Mouse (Mus musculus) lung, embryonic 14.5 days (tissue): ENCODE results near the gene Crygb. TPM values are rescaled to one million over a fixed set of nuclear protein-coding genes. Genes with fewer than 3 reads are reported as not detected.

Experiments
- ATAC-seq: fragments of 200-750 bp; cut with Nextera tagmentation; 2 replicates; pipeline ENCODE4 v1.8.0; 2017; ENCODE audit warnings: mild to moderate bottlenecking, moderate TSS enrichment, moderate library complexity; ENCODE audit not compliant: insufficient read depth
- DNase-seq: peaks from one replicate; pipeline ENCODE4 v3.0.0-alpha.2; 2015
- H3K27ac ChIP-seq: fragments of 300-500 bp; sonication (generic); 2 replicates; pipeline ENCODE4 v1.5.1; 2014; ENCODE audit warnings: low read depth, mild to moderate bottlenecking, moderate library complexity
- H3K27me3 ChIP-seq: fragments of 300-500 bp; sonication (generic); 2 replicates; pipeline ENCODE4 v1.6.1; 2014; ENCODE audit warnings: low read length, control low read depth; ENCODE audit not compliant: insufficient read depth
- H3K36me3 ChIP-seq: fragments of 300-500 bp; sonication (generic); 2 replicates; pipeline ENCODE4 v1.6.1; 2014; ENCODE audit warnings: control low read depth; ENCODE audit not compliant: insufficient read depth
- H3K4me1 ChIP-seq: fragments of 300-500 bp; sonication (generic); 2 replicates; pipeline ENCODE4 v1.6.1; 2014; ENCODE audit warnings: antibody characterized with exemption, control low read depth; ENCODE audit not compliant: insufficient read depth
- H3K4me2 ChIP-seq: fragments of 300-500 bp; sonication (generic); 2 replicates; pipeline ENCODE4 v1.6.1; 2014; ENCODE audit warnings: mild to moderate bottlenecking
- H3K4me3 ChIP-seq: fragments of 300-500 bp; sonication (generic); 2 replicates; pipeline ENCODE4 v1.5.1; 2014; ENCODE audit warnings: low read depth, low read length
- H3K9ac ChIP-seq: fragments of 300-500 bp; sonication (generic); 2 replicates; pipeline ENCODE4 v1.6.1; 2014
- H3K9me3 ChIP-seq: fragments of 300-500 bp; sonication (generic); 2 replicates; pipeline ENCODE4 v1.6.1; 2016; ENCODE audit warnings: low read depth, low read length, control low read depth
- CTCF ChIP-seq: IDR thresholded peaks from 2 replicates; pipeline ENCODE4 v1.5.1; 2016; ENCODE audit warnings: antibody characterized with exemption, low read depth
- WGBS: fragments of 180-500 bp; shearing (Covaris S2); extraction: QIAGEN DNeasy Blood & Tissue Kit; methylation state at CpG from one replicate; pipeline ENCODE4 v1.1.7; 2014; 5-methylcytosine and 5-hydroxymethylcytosine counted together
- polyA plus RNA-seq: library from polyadenylated mRNA; unstranded; fragments of >200 nt; fragmentation: Nextera tagmentation; extraction: Ambion mirVana; gene quantifications from 2 replicates; pipeline ENCODE4 v1.2.1, GENCODE M21; 2014

Gene Crygb
- polyA plus RNA-seq = not detected in 2 replicates

DNA sequence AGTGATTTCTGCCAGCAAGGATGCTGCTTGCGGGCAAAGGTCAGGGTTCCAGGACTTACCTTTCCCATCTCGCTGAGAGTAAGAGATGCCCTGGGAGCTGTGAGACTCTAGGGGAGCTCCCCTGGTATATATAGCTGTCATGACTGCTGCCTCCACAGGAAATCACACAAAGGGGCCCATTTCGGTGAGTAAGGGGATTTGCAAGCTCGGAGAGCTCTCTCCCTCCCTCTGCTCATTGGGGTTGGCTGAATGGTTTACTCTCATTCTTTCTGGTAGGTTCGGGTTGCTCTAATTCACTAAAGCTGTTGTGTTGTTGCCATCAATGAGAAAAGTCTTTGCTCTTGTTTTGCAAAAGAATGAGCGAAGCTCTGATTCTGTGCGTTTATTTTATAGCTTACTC is at the start of gene Crygb:
Gene Crygb (minus strand): TSS at position 101 of the 400 bp plus-strand sequence.
- no peak for DNase-seq
- H3K36me3 ChIP-seq = no peaks in the 10 kb centered on the region
- ATAC-seq = no peak
- no peaks in the 10 kb centered on the region for H3K27me3 ChIP-seq
- 41% methylated on average over 7 of the region's 7 CpGs for WGBS
- TF ChIP-seq CTCF = no peak
- H3K27ac ChIP-seq = no peak within 1 kb of the TSS
- no peak within 1 kb of the TSS for H3K4me2 ChIP-seq
- H3K4me1 ChIP-seq = no peaks in the 10 kb centered on the region
- H3K9ac ChIP-seq = no peak within 1 kb of the TSS
- H3K9me3 ChIP-seq = no peaks in the 10 kb centered on the region
- no peak within 1 kb of the TSS for H3K4me3 ChIP-seq

DNA sequence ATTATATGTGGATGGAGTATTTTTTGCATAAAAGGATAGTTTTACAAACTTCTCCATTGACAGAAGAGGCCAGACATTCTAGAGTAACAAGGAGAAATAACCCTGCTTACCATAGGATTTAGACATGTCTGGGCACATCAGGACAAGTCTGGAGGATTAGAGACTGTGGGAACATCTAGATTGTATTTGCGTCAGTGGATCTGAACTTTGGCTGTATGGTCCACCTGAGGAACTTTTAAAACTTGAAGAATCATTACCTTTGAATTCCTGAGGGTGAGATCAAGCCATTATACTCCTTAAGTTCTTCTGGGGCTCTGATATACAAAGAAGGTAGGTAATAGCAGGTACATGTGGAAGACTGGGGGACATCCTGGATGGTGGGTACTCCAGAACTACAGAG is 49.6 kb upstream of the Crygb start:
- no peak for TF ChIP-seq CTCF
- Histone ChIP-seq H3K9ac (no peak overlapping the region), H3K9me3 (no peaks in the 10 kb centered on the region), H3K27ac (no peak overlapping the region), H3K4me3 (no peak overlapping the region), H3K27me3 (no peaks in the 10 kb centered on the region), H3K4me2 (no peak overlapping the region), H3K36me3 (no peaks in the 10 kb centered on the region), H3K4me1 (no peaks in the 10 kb centered on the region)
- WGBS = 91% methylated on average over 1 of the region's 1 CpGs
- no peak for DNase-seq
- no peak for ATAC-seq

DNA sequence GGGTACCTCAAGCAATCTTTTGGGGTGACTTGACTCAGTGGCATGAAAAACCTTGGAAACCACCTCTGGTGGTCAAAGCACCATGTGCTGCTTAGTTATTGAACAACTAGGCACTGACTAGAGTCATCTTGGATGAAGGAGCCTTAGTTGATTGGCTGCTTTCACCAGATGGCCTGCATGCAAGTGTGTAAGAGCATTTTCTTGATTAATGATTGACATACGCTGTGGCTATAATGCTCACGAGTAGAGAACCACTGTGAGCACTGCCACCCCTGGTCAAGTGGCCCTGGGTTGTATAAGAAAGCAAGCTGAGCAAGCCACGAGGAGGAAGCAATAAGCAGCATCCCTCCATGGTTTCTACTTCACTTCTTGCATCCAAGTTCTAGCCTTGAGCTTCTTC is 48.1 kb upstream of the Crygb start:
- ATAC-seq (no peak), DNase-seq (no peak)
- H3K27me3 ChIP-seq = no peaks in the 10 kb centered on the region
- TF ChIP-seq CTCF = no peak
- WGBS = 63% methylated on average over 3 of the region's 3 CpGs
- H3K27ac ChIP-seq = no peak overlapping the region
- no peaks in the 10 kb centered on the region for H3K4me1 ChIP-seq
- no peaks in the 10 kb centered on the region for H3K9me3 ChIP-seq
- H3K4me3 ChIP-seq = no peak overlapping the region
- H3K4me2 ChIP-seq = no peak overlapping the region
- no peaks in the 10 kb centered on the region for H3K36me3 ChIP-seq
- no peak overlapping the region for H3K9ac ChIP-seq

DNA sequence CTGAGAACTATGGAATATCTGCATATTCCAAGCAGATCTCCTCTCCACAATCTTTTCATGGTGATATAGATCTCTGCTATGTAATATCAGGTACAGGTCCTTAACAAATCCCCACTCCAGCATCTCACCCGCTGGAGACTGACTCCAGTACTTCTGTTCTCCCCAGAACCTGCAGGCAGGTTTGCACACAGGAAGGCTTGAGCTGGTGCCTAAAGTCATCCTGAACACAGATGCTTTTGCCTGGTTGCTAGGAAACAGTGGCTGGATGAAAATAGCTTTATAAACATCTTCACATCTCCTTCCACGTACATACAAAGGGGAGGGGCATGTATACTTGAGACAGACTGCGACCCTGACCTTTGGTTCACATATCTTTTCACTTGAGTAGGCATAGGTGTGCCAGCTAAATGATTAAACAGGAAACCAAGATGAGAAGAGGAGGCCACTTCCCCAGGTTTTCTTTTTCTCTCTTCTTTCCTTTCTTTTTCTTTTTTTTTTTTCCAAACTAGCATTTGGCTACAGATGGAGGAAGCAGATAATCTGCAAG is 47.6 kb upstream of the Crygb start:
- Histone ChIP-seq H3K4me3 (no peak overlapping the region), H3K9ac (no peak overlapping the region), H3K4me2 (no peak overlapping the region), H3K4me1 (no peaks in the 10 kb centered on the region), H3K27me3 (no peaks in the 10 kb centered on the region), H3K9me3 (no peaks in the 10 kb centered on the region), H3K27ac (no peak overlapping the region), H3K36me3 (no peaks in the 10 kb centered on the region)
- no peak for ATAC-seq
- WGBS = 42% methylated on average over 3 of the region's 3 CpGs
- TF ChIP-seq CTCF = no peak
- DNase-seq = no peak

DNA sequence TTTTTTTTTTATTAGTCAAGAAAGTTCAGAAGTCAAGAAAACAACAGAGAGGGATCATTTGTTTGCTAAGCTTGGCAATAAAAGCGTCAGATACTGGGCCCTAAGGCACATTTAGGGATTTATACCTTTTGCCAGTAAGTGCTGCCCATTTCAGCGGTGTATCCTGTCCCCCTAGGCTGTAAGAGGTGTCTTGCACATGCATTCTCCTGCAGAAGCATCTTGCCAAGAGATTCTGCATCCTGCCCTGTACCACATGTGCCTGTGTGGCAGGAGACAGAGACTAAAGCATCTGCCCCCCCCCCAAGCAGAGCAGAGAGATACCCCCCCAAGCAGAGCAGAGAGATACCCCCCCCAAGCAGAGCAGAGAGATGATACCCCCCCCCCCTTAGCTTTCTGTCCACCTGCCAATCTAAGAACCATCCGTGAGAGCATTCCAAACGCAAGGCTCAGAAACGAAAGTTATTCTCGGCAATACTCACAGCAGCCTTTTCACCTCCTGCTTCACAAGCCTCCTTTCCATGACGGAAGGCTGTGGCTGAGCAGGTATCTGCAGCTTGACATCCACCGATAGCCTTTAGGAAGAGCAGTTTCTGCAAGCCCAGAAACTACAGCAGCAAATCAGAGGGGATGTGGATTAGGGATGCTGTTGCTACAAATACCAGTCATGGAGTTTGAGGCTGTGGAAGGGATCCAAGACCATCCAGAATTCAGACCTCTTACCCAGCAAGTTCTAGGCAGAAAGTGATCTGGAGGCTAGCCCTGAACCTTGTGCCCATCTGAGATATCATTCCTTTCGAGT is 40.7 kb upstream of the Crygb start, which contains the start of gene D630023F18Rik:
Gene D630023F18Rik (minus strand): TSS at position 641 of the 799 bp plus-strand sequence.
- Histone ChIP-seq H3K27me3 (no peaks in the 10 kb centered on the region), H3K4me3 (no peak within 1 kb of the TSS), H3K4me2 (peak within 1 kb of the TSS; percentile 39), H3K9ac (no peak within 1 kb of the TSS), H3K36me3 (no peaks in the 10 kb centered on the region), H3K4me1 (no peaks in the 10 kb centered on the region), H3K9me3 (no peaks in the 10 kb centered on the region), H3K27ac (no peak within 1 kb of the TSS)
- 15% methylated on average over 9 of the region's 9 CpGs for WGBS
- no peak for TF ChIP-seq CTCF
- ATAC-seq = no peak
- no peak for DNase-seq

DNA sequence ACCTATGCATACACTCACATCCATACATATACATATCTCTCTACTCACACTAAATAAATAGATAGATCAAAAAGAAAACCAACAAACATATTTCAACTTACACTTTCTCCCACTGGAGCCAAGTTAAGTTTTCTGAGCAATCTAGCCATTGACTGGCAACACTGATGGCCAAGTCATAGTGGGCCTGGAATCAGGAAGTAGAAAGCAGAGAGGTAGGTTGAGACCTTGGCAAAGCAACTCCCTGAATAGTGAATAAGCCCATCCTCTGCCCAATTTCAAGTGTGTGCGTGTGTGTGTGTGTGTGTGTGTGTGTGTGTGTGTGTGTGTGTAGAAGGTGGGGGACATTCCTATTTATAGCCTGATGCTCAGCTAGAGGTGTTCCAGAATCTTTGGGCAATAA is 37.4 kb upstream of the Crygb start, which contains the start of gene Gm28845:
Gene Gm28845 (minus strand): TSS at position 121 of the 400 bp plus-strand sequence.
- no peak within 1 kb of the TSS for H3K4me3 ChIP-seq
- H3K9ac ChIP-seq = no peak within 1 kb of the TSS
- ATAC-seq (no peak), DNase-seq (no peak)
- H3K4me2 ChIP-seq = no peak within 1 kb of the TSS
- no peaks in the 10 kb centered on the region for H3K27me3 ChIP-seq
- H3K9me3 ChIP-seq = no peaks in the 10 kb centered on the region
- TF ChIP-seq CTCF = no peak
- no peaks in the 10 kb centered on the region for H3K36me3 ChIP-seq
- 81% methylated on average over 1 of the region's 1 CpGs for WGBS
- H3K27ac ChIP-seq = no peak within 1 kb of the TSS
- H3K4me1 ChIP-seq = no peaks in the 10 kb centered on the region

DNA sequence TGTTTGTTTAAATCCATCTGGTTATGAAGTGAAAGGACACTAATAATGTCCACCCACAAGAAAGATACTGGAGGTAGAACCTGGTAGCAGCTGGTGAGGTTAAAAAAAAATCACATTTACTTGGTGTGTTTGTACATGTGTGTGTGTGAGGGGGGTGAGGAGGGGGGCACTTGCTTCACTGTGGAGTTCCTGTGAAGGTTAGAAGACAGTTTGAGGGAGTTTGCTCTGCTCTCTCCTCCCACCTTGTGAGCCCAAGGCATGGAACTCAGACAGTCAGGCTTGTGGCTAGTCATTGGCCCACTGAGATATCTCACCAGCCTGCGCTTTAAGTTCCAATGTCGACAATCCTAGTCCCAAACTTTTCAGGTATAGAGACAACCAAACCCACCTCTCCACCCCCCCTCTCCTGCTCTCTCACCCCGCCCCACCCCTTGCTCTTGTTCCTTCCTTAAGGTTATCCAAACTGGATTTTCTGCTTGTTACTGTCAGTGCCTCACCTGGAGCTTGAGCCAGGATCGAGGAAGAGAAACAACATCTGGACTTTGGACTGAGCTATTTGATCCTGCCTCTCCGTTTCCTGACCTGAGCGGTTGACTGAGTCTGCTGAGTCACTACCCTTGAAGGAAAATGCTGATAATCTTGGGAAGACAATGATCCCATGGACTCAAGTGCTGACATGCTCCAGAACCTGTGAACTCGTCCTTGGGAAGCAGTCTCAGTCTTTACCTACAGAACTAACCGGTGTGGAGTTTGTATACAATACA is 36.2 kb upstream of the Crygb start:
- H3K36me3 ChIP-seq = no peaks in the 10 kb centered on the region
- H3K4me2 ChIP-seq = no peak overlapping the region
- no peak overlapping the region for H3K4me3 ChIP-seq
- no peaks in the 10 kb centered on the region for H3K4me1 ChIP-seq
- ATAC-seq (no peak), DNase-seq (no peak)
- no peaks in the 10 kb centered on the region for H3K27me3 ChIP-seq
- WGBS = 67% methylated on average over 8 of the region's 8 CpGs
- no peak for TF ChIP-seq CTCF
- H3K9me3 ChIP-seq = no peaks in the 10 kb centered on the region
- no peak overlapping the region for H3K27ac ChIP-seq
- no peak overlapping the region for H3K9ac ChIP-seq
